Mouse (Mus musculus): ENCODE measurements around the gene Tox2.

Gene Tox2

DNA sequence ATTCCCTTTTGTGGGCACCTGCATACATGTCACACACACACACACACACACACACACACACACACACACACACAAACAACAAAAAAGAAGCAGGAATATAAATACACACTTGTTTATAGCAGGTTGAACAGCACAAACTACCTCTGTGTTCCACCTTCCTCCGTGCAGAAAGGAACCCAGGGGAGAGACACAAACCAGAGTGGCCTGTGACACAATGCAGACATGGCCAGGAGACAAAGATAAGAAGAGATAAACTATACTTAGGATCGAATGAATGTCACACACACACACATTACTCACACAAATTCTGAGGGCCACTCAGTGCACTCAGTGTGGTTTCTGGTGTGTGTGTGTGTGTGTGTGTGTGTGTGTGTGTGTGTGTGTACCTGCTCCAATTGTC is 156.3 kb downstream of the Tox2 start:
- Histone ChIP-seq H3K4me1 (replicated peaks; ENCODE audit: low read depth, low read length) (peaks cover 11% of the 10 kb centered on the region), H3K27me3 (ENCODE audit: insufficient read depth, low read length) (peaks cover 23% of the 10 kb centered on the region), H3K4me3 (replicated peaks; ENCODE audit: low read length) (no peak overlapping the region), H3K36me3 (ENCODE audit: insufficient read depth, low read length) (no peaks in the 10 kb centered on the region), H3K9me3 (ENCODE audit: low read length) (no peaks in the 10 kb centered on the region)
- TF ChIP-seq POU5F1 (IDR thresholded peaks at IDR 0.05; ENCODE audit: borderline replicate concordance, low read length), result no peak
- TF ChIP-seq NANOG (IDR thresholded peaks at IDR 0.05; ENCODE audit: borderline replicate concordance, low read length), result no peak
- no peak for TF ChIP-seq CTCF (conservative IDR thresholded peaks at IDR 0.05; ENCODE audit: low read length)

DNA sequence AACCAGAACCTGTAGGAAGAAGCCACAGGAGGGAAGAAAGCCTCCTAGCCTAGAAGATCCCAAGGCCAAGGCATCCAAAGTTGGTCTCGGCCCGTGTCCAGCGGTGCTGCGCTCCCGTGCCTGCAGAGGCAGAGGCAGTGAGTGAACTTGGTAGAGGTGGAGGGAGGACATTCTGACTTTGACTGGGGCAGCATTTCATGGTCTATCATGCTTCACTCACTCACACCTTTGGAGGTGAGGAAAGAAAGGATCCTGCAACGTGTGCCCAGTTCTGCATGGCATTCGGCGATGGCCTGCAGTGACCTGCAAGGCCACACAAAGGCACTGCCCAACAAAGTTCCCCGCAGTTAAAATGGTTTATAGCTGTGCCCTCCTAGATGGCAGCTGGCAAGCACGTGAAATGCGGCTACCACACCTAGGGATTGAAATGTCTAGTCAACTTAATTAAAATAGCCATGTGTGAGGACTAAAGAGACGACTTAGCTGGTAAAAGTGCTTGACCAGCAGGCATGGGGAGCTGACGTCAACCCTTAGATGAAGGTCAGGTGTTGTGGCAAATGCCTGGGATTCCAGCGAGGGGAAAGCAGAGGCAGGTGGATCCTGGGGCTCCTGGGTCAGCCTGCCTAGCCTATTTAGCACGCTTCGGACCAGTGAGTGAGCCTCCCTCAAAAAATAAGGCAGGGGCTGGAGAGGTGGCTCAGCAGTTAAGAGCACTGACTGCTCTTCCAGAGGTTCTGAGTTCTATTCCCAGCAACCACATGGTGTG is 158.1 kb downstream of the Tox2 start:
- Histone ChIP-seq H3K9me3 (ENCODE audit: low read length) (no peaks in the 10 kb centered on the region), H3K36me3 (ENCODE audit: insufficient read depth, low read length) (no peaks in the 10 kb centered on the region), H3K4me1 (replicated peaks; ENCODE audit: low read depth, low read length) (peaks cover 6% of the 10 kb centered on the region; the same call in 1 of the 2 replicates), H3K27me3 (ENCODE audit: insufficient read depth, low read length) (peaks cover 21% of the 10 kb centered on the region), H3K4me3 (replicated peaks; ENCODE audit: low read length) (no peak overlapping the region)
- TF ChIP-seq POU5F1 (IDR thresholded peaks at IDR 0.05; ENCODE audit: borderline replicate concordance, low read length), result no peak
- no peak for TF ChIP-seq CTCF (conservative IDR thresholded peaks at IDR 0.05; ENCODE audit: low read length)

DNA sequence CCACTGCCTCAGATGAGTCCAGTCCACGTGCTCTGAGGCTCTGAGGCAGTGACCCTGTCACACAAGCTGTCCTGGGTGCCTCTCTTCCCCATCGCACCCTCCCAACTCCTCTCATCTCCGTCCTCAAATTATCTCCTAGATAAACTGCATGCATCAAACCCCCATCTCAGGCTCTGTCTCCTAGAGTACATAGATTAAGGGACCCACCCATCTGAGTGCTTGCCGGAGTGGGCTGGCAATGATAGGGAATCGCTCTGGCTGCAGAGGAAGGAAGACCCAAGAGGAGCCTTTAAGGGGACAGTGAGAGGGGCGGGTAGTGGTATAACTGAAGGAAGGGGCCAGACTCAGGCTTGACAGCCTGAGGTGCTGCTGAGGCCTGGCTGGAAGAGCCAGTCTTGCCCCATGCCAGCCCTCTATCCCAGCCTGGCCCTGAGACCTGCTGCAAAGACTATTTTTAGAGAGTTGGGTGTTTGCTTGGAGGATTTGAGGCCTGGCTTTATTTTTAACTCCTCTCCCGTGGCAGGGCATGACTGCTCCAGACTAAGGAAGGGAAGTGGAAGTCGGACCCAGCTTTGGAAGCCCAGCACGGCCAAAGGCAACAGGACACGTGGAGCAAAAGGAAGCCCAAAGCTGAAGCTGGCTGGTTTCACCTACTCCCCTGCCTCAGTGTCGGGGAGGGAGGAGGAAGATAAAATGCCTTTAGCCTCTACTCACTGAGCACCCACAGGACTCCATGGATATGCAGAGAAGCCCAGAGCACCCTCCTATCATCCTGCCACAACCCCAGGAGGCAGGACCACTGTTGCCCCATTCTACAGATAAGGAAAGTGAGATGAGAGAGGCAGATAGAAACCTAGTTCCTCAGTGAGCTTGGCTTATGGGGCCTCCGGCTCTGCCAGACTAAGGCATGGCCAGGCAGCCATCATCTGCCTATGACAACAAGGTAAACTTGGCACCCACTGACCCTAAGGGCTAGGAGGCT is 160.3 kb downstream of the Tox2 start:
- no peak for TF ChIP-seq POU5F1 (IDR thresholded peaks at IDR 0.05; ENCODE audit: borderline replicate concordance, low read length)

DNA sequence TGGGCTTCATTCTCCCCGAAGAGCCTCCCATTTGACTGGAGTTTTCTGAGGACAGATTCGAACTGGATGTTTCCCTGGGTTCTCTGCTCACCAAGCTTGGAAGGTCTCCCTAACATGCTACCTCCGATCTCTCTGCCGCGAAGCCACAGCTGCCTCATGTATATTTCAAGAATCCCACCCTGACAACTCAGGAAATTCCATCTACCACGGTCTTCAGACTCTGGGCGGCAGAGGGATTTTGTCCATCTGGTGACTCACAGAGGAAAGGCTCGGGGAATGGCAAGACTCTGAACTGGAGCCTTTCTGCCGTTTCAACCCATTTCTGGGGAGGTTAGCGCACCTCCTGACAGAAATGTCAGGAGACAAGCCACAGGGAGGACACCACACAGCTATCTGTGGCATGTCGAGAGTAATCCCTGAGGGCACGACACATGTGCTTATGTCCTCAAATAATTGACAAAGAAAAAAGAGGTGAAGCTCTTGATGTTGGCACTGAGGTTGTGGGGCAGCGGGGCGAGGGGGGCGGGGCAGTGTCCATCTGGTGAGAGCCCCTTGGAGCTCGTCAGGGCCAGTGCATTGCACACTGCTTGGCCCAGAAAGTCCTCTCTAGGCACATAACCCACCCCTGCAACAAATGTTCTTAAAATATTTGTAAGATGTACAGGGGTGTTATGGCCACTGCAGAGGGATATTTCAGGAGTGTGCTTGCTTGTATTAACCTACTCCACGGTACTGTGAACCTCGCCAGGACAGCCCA is 162.0 kb downstream of the Tox2 start:
- H3K27me3 ChIP-seq (ENCODE audit: insufficient read depth, low read length), result peaks cover 23% of the 10 kb centered on the region
- TF ChIP-seq POU5F1 (IDR thresholded peaks at IDR 0.05; ENCODE audit: borderline replicate concordance, low read length), result no peak
- TF ChIP-seq NANOG (IDR thresholded peaks at IDR 0.05; ENCODE audit: borderline replicate concordance, low read length), result no peak
- no peak for TF ChIP-seq CTCF (conservative IDR thresholded peaks at IDR 0.05; ENCODE audit: low read length)
- H3K4me3 ChIP-seq (replicated peaks; ENCODE audit: low read length), result no peak overlapping the region
- H3K36me3 ChIP-seq (ENCODE audit: insufficient read depth, low read length), result no peaks in the 10 kb centered on the region
- H3K4me1 ChIP-seq (replicated peaks; ENCODE audit: low read depth, low read length), result peaks cover 4% of the 10 kb centered on the region; the same call in 1 of the 2 replicates
- no peaks in the 10 kb centered on the region for H3K9me3 ChIP-seq (ENCODE audit: low read length)

More for the DNA sequence above, 160.3 kb downstream of the Tox2 start:
- Histone ChIP-seq H3K4me1 (replicated peaks; ENCODE audit: low read depth, low read length) (no peaks in the 10 kb centered on the region), H3K4me3 (replicated peaks; ENCODE audit: low read length) (no peak overlapping the region), H3K9me3 (ENCODE audit: low read length) (no peaks in the 10 kb centered on the region), H3K27me3 (ENCODE audit: insufficient read depth, low read length) (peaks cover 21% of the 10 kb centered on the region), H3K36me3 (ENCODE audit: insufficient read depth, low read length) (no peaks in the 10 kb centered on the region)

DNA sequence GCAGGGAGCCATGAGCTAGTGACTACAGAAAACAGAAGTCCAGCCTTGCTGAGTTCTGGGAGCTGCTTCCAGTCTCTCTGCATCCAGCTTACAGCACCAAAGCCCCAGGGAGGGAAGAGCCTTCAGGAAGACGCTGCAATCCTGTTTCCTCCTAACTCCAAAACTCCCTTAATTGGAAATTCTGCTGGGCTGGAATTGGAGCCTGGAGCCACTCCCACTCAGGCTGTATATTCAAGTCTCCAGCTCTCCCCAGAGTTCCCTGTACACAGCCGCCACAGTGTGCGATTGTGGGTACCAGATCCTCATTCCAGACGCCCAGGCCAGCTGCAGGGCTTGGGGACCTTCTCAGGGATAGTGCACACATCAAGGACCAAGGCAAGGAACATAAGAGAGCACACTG is 167.2 kb downstream of the Tox2 start:
- H3K4me3 ChIP-seq (replicated peaks; ENCODE audit: low read length), result no peak overlapping the region
- H3K9me3 ChIP-seq (ENCODE audit: low read length), result no peaks in the 10 kb centered on the region
- peaks cover 31% of the 10 kb centered on the region for H3K27me3 ChIP-seq (ENCODE audit: insufficient read depth, low read length)
- peaks cover 34% of the 10 kb centered on the region for H3K4me1 ChIP-seq (replicated peaks; ENCODE audit: low read depth, low read length)
- no peaks in the 10 kb centered on the region for H3K36me3 ChIP-seq (ENCODE audit: insufficient read depth, low read length)
- TF ChIP-seq POU5F1 (IDR thresholded peaks at IDR 0.05; ENCODE audit: borderline replicate concordance, low read length), result no peak
- no peak for TF ChIP-seq CTCF (conservative IDR thresholded peaks at IDR 0.05; ENCODE audit: low read length)
- TF ChIP-seq NANOG (IDR thresholded peaks at IDR 0.05; ENCODE audit: borderline replicate concordance, low read length), result no peak

DNA sequence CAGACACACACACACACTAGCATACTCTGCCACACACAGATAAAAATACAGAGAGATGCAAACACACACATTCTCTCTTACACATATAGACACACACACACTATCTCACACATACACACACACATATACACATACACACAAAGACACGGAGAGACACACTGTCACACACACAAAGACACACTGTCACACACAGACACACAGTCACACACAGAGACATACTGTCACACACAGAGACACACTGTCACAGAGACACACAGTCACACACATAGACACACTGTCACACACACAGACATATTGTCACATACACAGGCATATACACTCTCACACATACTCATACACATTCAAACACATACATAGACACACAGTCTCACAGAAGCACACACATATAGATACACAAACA is 169.7 kb downstream of the Tox2 start:
- no peak for TF ChIP-seq POU5F1 (IDR thresholded peaks at IDR 0.05; ENCODE audit: borderline replicate concordance, low read length)
- TF ChIP-seq NANOG (IDR thresholded peaks at IDR 0.05; ENCODE audit: borderline replicate concordance, low read length), result no peak
- no peak for TF ChIP-seq CTCF (conservative IDR thresholded peaks at IDR 0.05; ENCODE audit: low read length)
- Histone ChIP-seq H3K36me3 (ENCODE audit: insufficient read depth, low read length) (no peaks in the 10 kb centered on the region), H3K27me3 (ENCODE audit: insufficient read depth, low read length) (peaks cover 55% of the 10 kb centered on the region), H3K9me3 (ENCODE audit: low read length) (no peaks in the 10 kb centered on the region), H3K4me1 (replicated peaks; ENCODE audit: low read depth, low read length) (peaks cover 45% of the 10 kb centered on the region), H3K4me3 (replicated peaks; ENCODE audit: low read length) (no peak overlapping the region)

Data from E14TG2a.4 (cell line).